Mouse (Mus musculus): ENCODE results near the gene Brwd1.

GRCm38 (mm10) chr16:96103036-96103435, 20.7 kb upstream of the Brwd1 start:
- TF ChIP-seq CTCF (IDR thresholded peaks at IDR 0.05; ENCODE audit: borderline replicate concordance, control insufficient read depth, extremely low read depth, insufficient read depth, low read length, poor library complexity) (no peak), POLR2A (IDR thresholded peaks at IDR 0.05; ENCODE audit: control insufficient read depth, extremely low read depth, insufficient read depth, low read length, poor library complexity) (no peak)

Data from thymus, adult 2 months (tissue).